In the genomic region with DNA sequence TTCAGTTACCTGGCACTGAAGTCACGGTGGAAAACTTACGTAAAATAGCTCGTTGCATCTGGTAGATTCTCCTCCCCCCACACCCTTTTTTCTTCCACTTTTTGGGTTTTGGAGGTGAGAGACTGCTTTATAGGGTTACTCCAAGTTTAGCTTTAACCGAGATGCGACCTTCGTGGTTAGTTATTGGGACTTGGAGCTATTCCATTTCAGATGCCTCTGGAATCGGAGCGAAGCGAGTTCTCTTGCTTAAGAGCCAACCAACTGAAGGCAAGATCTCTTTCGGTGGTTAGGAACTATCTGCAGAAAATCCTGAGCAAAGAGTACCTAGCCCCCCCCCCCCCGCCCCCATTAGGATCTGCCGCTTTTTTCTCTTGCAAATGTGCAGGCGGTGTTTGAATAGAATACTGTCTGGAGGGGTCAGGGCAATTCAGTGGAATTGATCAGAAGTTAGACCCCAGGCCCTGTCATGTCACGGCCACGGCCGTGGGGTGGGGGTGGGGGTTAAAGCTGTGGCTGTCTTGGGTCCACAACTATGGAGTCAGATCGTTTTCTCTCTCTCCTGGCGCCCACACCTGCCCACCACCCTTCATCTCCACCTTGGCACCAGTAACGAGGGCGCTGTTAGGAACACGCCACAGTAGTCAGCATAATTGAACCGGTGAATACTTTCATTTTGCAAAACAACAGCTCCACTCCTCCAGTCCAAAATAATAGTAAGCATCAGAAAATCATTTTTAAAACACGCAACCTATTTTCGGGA, we compare ENCODE assay signal across 9 mouse cellular contexts.
DNase-seq lines count a peak whose midpoint lies in the region; ATAC-seq and TF ChIP-seq lines count a peak whose summit lies in the region.
"Had no signal": no experiment of that assay in that cellular context is flagged by ENCODE, and none has a peak within 500 bp of the region (broad histone marks: within the 10 kb centered on the region; RNA-seq: fewer than 3 reads in every experiment).

No protein-coding gene starts in this region.

- peak overlapping the region; percentile 17; the same call in 1 of the 2 replicates for H3K9ac ChIP-seq in embryonic facial prominence, embryonic 12.5 days
- H3K9ac ChIP-seq in limb, embryonic 13.5 days: no peak overlapping the region
- H3K9ac ChIP-seq in stomach, embryonic 15.5 days: no peak overlapping the region

- H3K4me2 ChIP-seq in embryonic facial prominence, embryonic 12.5 days (replicated peaks): peak overlapping the region; percentile 11
- H3K4me2 ChIP-seq in limb, embryonic 13.5 days (replicated peaks): peak overlapping the region; percentile 41
- peak overlapping the region; percentile 27; the same call in 1 of the 2 replicates for H3K4me2 ChIP-seq in stomach, embryonic 15.5 days

- H3K4me1 ChIP-seq in embryonic facial prominence, embryonic 12.5 days: no peaks in the 10 kb centered on the region
- peaks cover 27% of the 10 kb centered on the region for H3K4me1 ChIP-seq in limb, embryonic 13.5 days
- peaks cover 12% of the 10 kb centered on the region; the same call in 1 of the 2 replicates for H3K4me1 ChIP-seq in stomach, embryonic 15.5 days

- 3% methylated on average over 24 of the region's 24 CpGs for WGBS in embryonic facial prominence, embryonic 12.5 days
- 2% methylated on average over 23 of the region's 24 CpGs for WGBS in limb, embryonic 13.5 days
- WGBS in stomach, embryonic 15.5 days: 4% methylated on average over 24 of the region's 24 CpGs

- H3K27me3 ChIP-seq in embryonic facial prominence, embryonic 12.5 days: peaks cover 48% of the 10 kb centered on the region
- H3K27me3 ChIP-seq in limb, embryonic 13.5 days: peaks cover 82% of the 10 kb centered on the region
- peaks cover 60% of the 10 kb centered on the region for H3K27me3 ChIP-seq in stomach, embryonic 15.5 days (replicated peaks)

- no peak for DNase-seq in gastrocnemius, adult 2 months
- DNase-seq in gastrocnemius, postnatal 4 days (ENCODE audit: low spot score in 2 of 2): no peak
- DNase-seq in A20 (ENCODE audit: low read depth, low spot score): peak; percentile 71
- no peak for DNase-seq in c-Kit-positive CD71-positive TER-119-positive erythroid progenitor cells, embryonic 14.5 days (ENCODE audit: low spot score)
- DNase-seq in testis, postnatal 14 days (ENCODE audit: low spot score): no peak

- intact Hi-C loops in gastrocnemius, adult 2 months (cut with DNase I): no loop called here

- H3K36me3 ChIP-seq in embryonic facial prominence, embryonic 12.5 days: no peaks in the 10 kb centered on the region
- no peaks in the 10 kb centered on the region for H3K36me3 ChIP-seq in limb, embryonic 13.5 days
- H3K36me3 ChIP-seq in stomach, embryonic 15.5 days: no peaks in the 10 kb centered on the region

- H3K27ac ChIP-seq in gastrocnemius, adult 2 months: no peak overlapping the region
- H3K27ac ChIP-seq in embryonic facial prominence, embryonic 12.5 days: no peak overlapping the region
- H3K27ac ChIP-seq in limb, embryonic 13.5 days: no peak overlapping the region
- H3K27ac ChIP-seq in stomach, embryonic 15.5 days: no peak overlapping the region

- H3K9me3 ChIP-seq in embryonic facial prominence, embryonic 12.5 days: no peaks in the 10 kb centered on the region
- no peaks in the 10 kb centered on the region for H3K9me3 ChIP-seq in limb, embryonic 13.5 days
- H3K9me3 ChIP-seq in stomach, embryonic 15.5 days: no peaks in the 10 kb centered on the region

- peak overlapping the region; percentile 46 for H3K4me3 ChIP-seq in gastrocnemius, adult 2 months
- H3K4me3 ChIP-seq in embryonic facial prominence, embryonic 12.5 days: peak overlapping the region; percentile 33
- H3K4me3 ChIP-seq in limb, embryonic 13.5 days: peak overlapping the region; percentile 15; the same call in 1 of the 2 replicates
- peak overlapping the region; percentile 24 for H3K4me3 ChIP-seq in stomach, embryonic 15.5 days (replicated peaks)
- H3K4me3 ChIP-seq: erythroblast, embryonic 14.5 days had no signal

- ATAC-seq in embryonic facial prominence, embryonic 12.5 days (ENCODE audit: insufficient number of reproducible peaks, insufficient read depth, low FRiP score, low TSS enrichment): no peak
- ATAC-seq in limb, embryonic 13.5 days (ENCODE audit: low FRiP score, low read depth): no peak
- no peak for ATAC-seq in stomach, embryonic 15.5 days (ENCODE audit: insufficient read depth, low FRiP score, low read depth)

- no peak for TF ChIP-seq CTCF in gastrocnemius, adult 2 months (IDR thresholded peaks at IDR 0.05)
